Mouse (Mus musculus): ENCODE data around the gene Gpld1. TPM values are rescaled to one million over a fixed set of nuclear protein-coding genes. Genes with fewer than 3 reads are reported as not detected.
"Not testable (repeated sequence)": the region's sequence is repeated elsewhere in the genome, so short reads cannot be mapped to it uniquely, and the experiment has no call there.

Gene Gpld1
- polyA plus RNA-seq, 1 experiment from 2014 or later: 2.1 TPM

- Histone ChIP-seq H3K9ac (no peak overlapping the region), H3K4me2 (no peak overlapping the region), H3K27ac (replicated peaks) (no peak overlapping the region), H3K4me3 (no peak overlapping the region), H3K27me3 (no peaks in the 10 kb centered on the region), H3K4me1 (replicated peaks) (no peaks in the 10 kb centered on the region), H3K36me3 (no peaks in the 10 kb centered on the region), H3K9me3 (no peaks in the 10 kb centered on the region)
- 49% methylated on average over 11 of the region's 11 CpGs for WGBS
- ATAC-seq (ENCODE audit: low read depth): no peak
Observed at GRCm38 (mm10) chr13:24955091-24955490, 12.1 kb downstream of the Gpld1 start.

DNA sequence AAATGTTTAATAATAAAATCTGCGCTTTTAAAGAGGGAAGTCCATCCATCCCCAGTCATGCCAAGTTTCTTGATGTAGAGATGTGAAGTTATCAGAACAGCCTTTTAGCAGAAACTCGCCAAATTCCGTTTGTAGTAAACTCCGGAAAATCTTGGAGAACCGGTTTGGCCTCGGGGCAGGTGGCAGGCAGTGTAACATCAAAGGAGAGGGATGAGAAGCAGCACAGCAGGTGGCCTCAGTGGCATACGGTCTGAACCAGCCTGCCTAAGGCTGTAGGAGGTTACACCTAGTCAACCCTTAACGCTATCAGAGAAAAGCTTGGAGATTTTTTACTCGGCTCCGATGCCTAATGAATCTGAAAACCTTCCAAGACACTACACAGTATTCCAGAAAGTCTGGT is 12.5 kb downstream of the Gpld1 start:
- Histone ChIP-seq H3K4me2 (no peak overlapping the region), H3K36me3 (no peaks in the 10 kb centered on the region), H3K27me3 (no peaks in the 10 kb centered on the region), H3K9me3 (no peaks in the 10 kb centered on the region), H3K4me3 (no peak overlapping the region), H3K27ac (replicated peaks) (no peak overlapping the region), H3K9ac (no peak overlapping the region), H3K4me1 (replicated peaks) (no peaks in the 10 kb centered on the region)
- ATAC-seq (ENCODE audit: low read depth): no peak
- 16% methylated on average over 10 of the region's 10 CpGs for WGBS

DNA sequence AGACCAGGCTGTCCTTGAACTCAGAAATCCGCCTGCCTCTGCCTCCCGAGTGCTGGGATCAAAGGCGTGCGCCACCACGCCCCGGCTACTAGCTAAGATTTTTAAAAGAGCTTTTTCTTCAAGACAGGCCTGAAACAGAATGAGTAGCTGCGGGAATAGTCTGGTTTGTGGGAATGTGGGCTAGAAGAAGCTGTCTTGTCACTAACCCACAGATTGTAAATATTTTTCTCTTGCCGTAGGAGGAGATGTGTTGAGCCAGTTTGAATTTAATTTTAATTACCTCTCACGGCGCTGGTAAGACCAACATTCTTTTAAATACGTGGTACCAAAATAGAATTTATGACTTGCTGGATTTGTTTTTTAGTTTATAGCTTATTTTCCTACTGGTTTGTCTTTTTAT is 15.7 kb downstream of the Gpld1 start:
- Histone ChIP-seq H3K36me3 (no peaks in the 10 kb centered on the region), H3K27me3 (no peaks in the 10 kb centered on the region), H3K4me1 (replicated peaks) (no peaks in the 10 kb centered on the region), H3K9ac (no peak overlapping the region), H3K4me2 (no peak overlapping the region), H3K4me3 (no peak overlapping the region), H3K9me3 (no peaks in the 10 kb centered on the region), H3K27ac (replicated peaks) (no peak overlapping the region)
- ATAC-seq (ENCODE audit: low read depth): no peak
- WGBS: 94% methylated on average over 11 of the region's 11 CpGs

GRCm38 (mm10) chr13:24960084-24960483 is 17.1 kb downstream of the Gpld1 start:
- no peaks in the 10 kb centered on the region for H3K9me3 ChIP-seq
- no peak overlapping the region for H3K4me3 ChIP-seq
- H3K27ac ChIP-seq (replicated peaks): no peak overlapping the region
- no peaks in the 10 kb centered on the region for H3K27me3 ChIP-seq
- no peak for ATAC-seq (ENCODE audit: low read depth)
- WGBS: 76% methylated on average over 3 of the region's 3 CpGs
- H3K4me1 ChIP-seq (replicated peaks): no peaks in the 10 kb centered on the region
- no peak overlapping the region for H3K4me2 ChIP-seq
- no peaks in the 10 kb centered on the region for H3K36me3 ChIP-seq
- H3K9ac ChIP-seq: no peak overlapping the region

DNA sequence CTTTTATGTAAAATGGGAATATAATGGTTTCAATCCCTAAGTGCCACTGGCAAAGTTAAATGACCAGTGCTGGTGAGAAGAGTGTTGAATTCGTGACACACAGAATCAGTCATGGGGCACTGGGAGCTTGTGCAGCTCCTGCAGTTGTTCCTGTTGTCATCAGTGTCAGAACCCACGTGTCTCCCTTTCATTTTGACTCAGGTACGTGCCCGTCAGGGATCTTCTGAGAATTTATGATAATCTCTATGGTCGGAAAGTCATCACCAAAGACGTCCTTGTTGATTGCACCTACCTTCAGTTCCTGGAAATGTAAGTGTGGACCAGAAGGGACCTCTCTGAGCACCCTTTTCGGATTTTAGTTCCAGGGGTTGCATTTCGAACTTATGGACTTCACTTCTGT is 19.2 kb downstream of the Gpld1 start:
- no peak overlapping the region for H3K9ac ChIP-seq
- H3K4me1 ChIP-seq (replicated peaks): peaks cover 6% of the 10 kb centered on the region
- no peaks in the 10 kb centered on the region for H3K27me3 ChIP-seq
- WGBS: 88% methylated on average over 8 of the region's 8 CpGs
- H3K36me3 ChIP-seq: no peaks in the 10 kb centered on the region
- H3K27ac ChIP-seq (replicated peaks): no peak overlapping the region
- H3K4me3 ChIP-seq: no peak overlapping the region
- no peak for ATAC-seq (ENCODE audit: low read depth)
- no peak overlapping the region for H3K4me2 ChIP-seq
- H3K9me3 ChIP-seq: no peaks in the 10 kb centered on the region

DNA sequence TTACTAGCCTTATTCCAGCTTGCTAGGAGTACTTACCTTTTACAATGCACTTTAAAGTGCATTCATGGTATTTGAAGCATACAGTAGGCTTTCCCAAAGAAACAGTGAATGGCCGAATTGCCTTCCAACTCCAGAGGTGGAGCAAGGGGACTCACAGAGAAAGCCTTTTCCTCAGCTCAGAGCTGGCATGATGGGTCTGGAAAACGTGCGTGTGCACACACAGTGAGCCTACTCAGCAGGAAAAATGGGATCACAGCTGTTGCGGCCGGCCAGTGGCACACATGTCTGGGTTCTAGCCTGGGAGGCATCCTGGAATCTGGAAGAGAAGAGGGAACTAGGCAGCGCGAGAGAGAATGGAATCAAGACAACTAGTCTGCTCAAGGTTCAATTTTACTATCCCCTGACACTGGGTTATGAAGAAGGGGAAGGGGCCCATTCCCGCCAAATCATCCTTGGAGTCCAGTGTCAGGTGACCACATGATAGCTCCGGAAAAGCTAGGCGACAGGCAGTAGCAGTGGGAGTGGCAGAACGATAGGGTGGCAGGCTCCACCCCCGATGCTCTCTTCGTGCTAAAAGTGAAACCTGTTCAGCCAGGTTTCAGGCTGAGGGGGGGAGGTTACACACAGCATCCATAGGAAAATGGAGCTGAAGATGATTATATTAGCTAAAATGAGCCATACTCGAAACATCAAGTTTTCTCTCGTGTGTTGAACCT is 22.3 kb downstream of the Gpld1 start:
- WGBS: 21% methylated on average over 15 of the region's 15 CpGs
- Histone ChIP-seq H3K27ac (replicated peaks) (no peak overlapping the region), H3K9me3 (no peaks in the 10 kb centered on the region)

DNA sequence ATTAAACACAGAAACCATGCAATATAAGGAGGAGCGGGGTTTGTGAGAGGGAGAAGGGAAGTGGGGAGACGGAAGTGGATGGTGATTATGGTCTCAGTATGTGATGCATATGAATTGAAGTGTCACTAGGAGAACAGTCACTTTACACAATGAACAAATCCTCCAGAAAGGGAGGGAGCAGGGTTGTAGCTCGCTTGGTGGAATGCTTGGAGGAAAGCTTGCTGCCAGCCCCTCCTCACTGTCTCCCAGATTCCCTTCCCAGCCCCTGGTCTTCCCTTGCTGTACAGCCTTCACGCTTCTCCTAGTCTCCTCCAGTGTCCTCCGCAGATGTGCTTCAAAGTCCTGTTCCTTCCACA is 22.9 kb downstream of the Gpld1 start:
- H3K4me3 ChIP-seq: peak overlapping the region; percentile 32

More for the DNA sequence above, 22.3 kb downstream of the Gpld1 start:
- peak overlapping the region; percentile 32 for H3K4me3 ChIP-seq
- peak overlapping the region; percentile 49 for H3K9ac ChIP-seq
- peaks cover 6% of the 10 kb centered on the region for H3K4me1 ChIP-seq (replicated peaks)
- no peaks in the 10 kb centered on the region for H3K27me3 ChIP-seq
- no peak for ATAC-seq (ENCODE audit: low read depth)
- H3K4me2 ChIP-seq: peak overlapping the region; percentile 54
- H3K36me3 ChIP-seq: no peaks in the 10 kb centered on the region

GRCm38 (mm10) chr13:24971776-24972175 is 28.8 kb downstream of the Gpld1 start:
- H3K27me3 ChIP-seq; H3K9me3 ChIP-seq; H3K4me1 ChIP-seq (replicated peaks); H3K4me3 ChIP-seq; H3K4me2 ChIP-seq; ATAC-seq (ENCODE audit: low read depth); H3K9ac ChIP-seq; H3K36me3 ChIP-seq; H3K27ac ChIP-seq (replicated peaks): not testable (repeated sequence)
- WGBS: 89% methylated on average over 3 of the region's 3 CpGs

More for the DNA sequence above, 22.9 kb downstream of the Gpld1 start:
- Histone ChIP-seq H3K4me1 (replicated peaks) (peaks cover 6% of the 10 kb centered on the region), H3K9me3 (no peaks in the 10 kb centered on the region), H3K27ac (replicated peaks) (no peak overlapping the region), H3K4me2 (peak overlapping the region; percentile 54), H3K9ac (peak overlapping the region; percentile 49), H3K36me3 (no peaks in the 10 kb centered on the region), H3K27me3 (no peaks in the 10 kb centered on the region)
- 32% methylated on average over 5 of the region's 5 CpGs for WGBS
- no peak for ATAC-seq (ENCODE audit: low read depth)

DNA sequence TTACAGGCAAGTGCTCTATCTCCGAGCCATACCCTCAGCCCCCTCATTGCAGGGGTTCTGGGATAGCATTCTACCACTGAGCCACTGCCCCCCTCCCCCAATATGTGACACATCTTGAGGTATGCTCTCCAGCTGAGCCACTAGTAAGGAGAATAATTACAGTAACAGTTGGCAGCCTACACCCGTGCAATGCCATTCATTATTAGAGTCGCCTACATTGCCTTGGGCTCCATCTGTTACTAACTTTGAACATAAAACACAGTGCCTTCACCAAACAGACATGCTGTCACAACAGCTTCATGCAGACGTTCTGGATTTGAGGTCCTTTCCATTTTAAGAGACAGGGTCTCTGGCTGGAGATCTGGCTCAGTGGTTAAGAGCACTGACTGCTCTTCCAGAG is 33.4 kb downstream of the Gpld1 start:
- WGBS: 42% methylated on average over 4 of the region's 4 CpGs
- Histone ChIP-seq H3K4me3 (no peak overlapping the region), H3K27me3 (no peaks in the 10 kb centered on the region), H3K9ac (no peak overlapping the region), H3K9me3 (no peaks in the 10 kb centered on the region), H3K4me2 (no peak overlapping the region), H3K36me3 (no peaks in the 10 kb centered on the region), H3K4me1 (replicated peaks) (no peaks in the 10 kb centered on the region), H3K27ac (replicated peaks) (no peak overlapping the region)
- peak; percentile 71; the same call in 1 of the 2 replicates for ATAC-seq (ENCODE audit: low read depth)

DNA sequence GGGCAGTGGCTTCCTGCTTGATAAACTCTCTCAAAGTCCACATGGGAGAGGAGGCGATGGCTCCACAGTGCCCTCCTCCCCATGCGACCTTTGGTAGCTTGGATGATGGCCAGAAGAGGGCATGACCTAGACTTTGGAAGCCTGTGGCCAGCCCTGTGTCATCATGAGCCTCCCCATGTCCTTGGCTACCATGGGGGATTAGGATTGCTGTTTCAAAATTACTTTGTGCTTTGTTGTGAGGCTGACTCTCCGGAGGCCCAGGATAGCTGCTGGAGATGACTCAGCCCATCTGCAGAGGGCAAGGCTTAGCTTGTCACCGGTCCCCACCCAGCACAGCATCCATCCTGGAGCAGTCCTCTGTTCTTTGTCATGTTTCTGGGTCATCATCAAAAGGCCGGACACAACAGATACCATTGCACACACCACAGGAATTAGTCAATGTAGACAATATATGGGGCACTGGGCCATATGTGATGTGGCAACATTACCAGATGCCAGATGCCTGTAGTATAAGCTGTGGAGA is 34.9 kb downstream of the Gpld1 start:
- no peaks in the 10 kb centered on the region; the same call in none of the 2 replicates for H3K36me3 ChIP-seq
- no peaks in the 10 kb centered on the region for H3K9me3 ChIP-seq
- H3K9ac ChIP-seq: no peak overlapping the region
- H3K4me2 ChIP-seq: no peak overlapping the region
- no peaks in the 10 kb centered on the region for H3K4me1 ChIP-seq (replicated peaks)
- WGBS: 86% methylated on average over 5 of the region's 5 CpGs
- no peak overlapping the region for H3K27ac ChIP-seq (replicated peaks)
- H3K4me3 ChIP-seq: no peak overlapping the region
- no peaks in the 10 kb centered on the region for H3K27me3 ChIP-seq
- ATAC-seq (ENCODE audit: low read depth): no peak

DNA sequence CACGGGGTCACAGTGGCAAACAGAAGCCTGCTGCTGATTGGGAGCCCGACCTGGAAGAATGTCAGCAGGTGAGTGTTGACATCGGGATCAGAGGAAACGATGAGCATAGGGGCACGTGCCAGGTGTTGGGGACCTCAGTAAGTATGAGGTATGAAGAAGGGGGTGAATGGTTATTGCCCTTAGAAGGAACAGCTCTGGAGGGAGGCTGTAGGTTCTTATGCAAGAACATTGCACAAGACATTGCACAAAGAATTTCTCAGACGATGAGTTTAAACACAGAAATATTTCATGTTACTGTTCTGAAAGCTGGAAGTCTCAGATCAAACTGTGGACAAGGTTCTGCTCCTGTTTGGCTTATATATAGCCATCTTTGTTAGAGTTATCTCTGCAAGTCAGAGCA is 38.1 kb downstream of the Gpld1 start:
- Histone ChIP-seq H3K9ac (no peak overlapping the region), H3K4me2 (no peak overlapping the region), H3K27ac (replicated peaks) (no peak overlapping the region), H3K4me1 (replicated peaks) (no peaks in the 10 kb centered on the region), H3K27me3 (no peaks in the 10 kb centered on the region), H3K36me3 (peaks cover 8% of the 10 kb centered on the region), H3K9me3 (no peaks in the 10 kb centered on the region), H3K4me3 (no peak overlapping the region)
- ATAC-seq (ENCODE audit: low read depth): no peak
- WGBS: 91% methylated on average over 6 of the region's 6 CpGs

- no peak overlapping the region for H3K4me2 ChIP-seq
- no peak for ATAC-seq (ENCODE audit: low read depth)
- peaks cover 23% of the 10 kb centered on the region for H3K36me3 ChIP-seq
- no peaks in the 10 kb centered on the region for H3K4me1 ChIP-seq (replicated peaks)
- 48% methylated on average over 2 of the region's 2 CpGs for WGBS
- no peak overlapping the region for H3K4me3 ChIP-seq
- no peaks in the 10 kb centered on the region for H3K27me3 ChIP-seq
- no peaks in the 10 kb centered on the region for H3K9me3 ChIP-seq
- no peak overlapping the region for H3K9ac ChIP-seq
- no peak overlapping the region for H3K27ac ChIP-seq (replicated peaks)
Observed at GRCm38 (mm10) chr13:24985435-24985834, 42.5 kb downstream of the Gpld1 start.

GRCm38 (mm10) chr13:24988391-24988790 is 45.4 kb downstream of the Gpld1 start:
- Histone ChIP-seq H3K36me3 (peaks cover 43% of the 10 kb centered on the region), H3K4me2 (no peak overlapping the region), H3K27ac (replicated peaks) (no peak overlapping the region), H3K9ac (no peak overlapping the region), H3K4me3 (no peak overlapping the region), H3K9me3 (no peaks in the 10 kb centered on the region), H3K27me3 (no peaks in the 10 kb centered on the region), H3K4me1 (replicated peaks) (no peaks in the 10 kb centered on the region)
- WGBS: 39% methylated on average over 7 of the region's 7 CpGs
- ATAC-seq (ENCODE audit: low read depth): peak; percentile 81
